Mouse (Mus musculus): Measurements from ENCODE around the gene Rac1.

GRCm38 (mm10) chr5:143527486-143528307 is at the start of gene Rac1:
- TF ChIP-seq CTCF (IDR thresholded peaks at IDR 0.05; ENCODE audit: control insufficient read depth, insufficient read depth, insufficient replicate concordance, low read depth, low read length) (no peak), POLR2A (IDR thresholded peaks at IDR 0.05; ENCODE audit: control insufficient read depth, low read depth, low read length) (peak; percentile 66)
